Mouse (Mus musculus): ENCODE data around the gene Fbxl13.
A peak's percentile ranks its signal among the peaks of the same experiment; 100 is the strongest.
"Not testable (repeated sequence)": the region's sequence is repeated elsewhere in the genome, so short reads cannot be mapped to it uniquely, and the experiment has no call there.

Fbxl13 gene

DNA sequence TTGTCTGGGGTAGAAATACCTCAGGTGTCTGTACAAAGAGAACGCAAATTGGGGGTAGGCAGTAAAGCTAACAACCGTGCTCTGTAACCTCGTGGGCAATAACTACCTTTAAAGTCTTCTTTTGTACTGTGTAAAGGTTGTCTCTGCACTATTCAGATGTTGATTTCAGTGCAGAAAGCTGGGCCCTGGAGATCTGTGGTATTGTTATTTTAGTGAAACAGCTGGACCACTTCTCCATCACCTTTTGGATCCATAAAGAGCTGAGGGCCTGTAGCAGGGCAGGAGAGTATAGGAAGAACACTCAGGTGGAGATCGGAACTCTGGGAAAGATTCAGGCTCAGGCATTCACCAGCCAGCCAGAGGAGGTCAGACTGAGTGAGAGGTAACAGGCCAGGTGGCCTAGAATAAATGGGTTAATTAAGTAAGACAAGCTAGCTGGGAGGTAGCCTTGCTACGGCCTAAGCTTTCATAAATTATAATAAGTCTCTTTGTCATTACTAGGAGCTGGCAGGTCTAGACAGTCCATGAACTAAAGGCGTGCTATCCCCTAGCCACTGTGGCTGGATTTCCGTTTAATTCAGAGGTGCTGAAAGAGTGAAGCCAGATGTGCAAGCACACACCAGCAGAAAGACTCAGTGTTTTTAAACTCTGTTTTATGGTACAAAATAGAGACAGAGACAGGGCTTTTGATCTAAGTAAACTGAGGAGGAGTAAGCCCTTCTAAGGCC is 6.6 kb upstream of the Fbxl13 start:
- no peak for DNase-seq

DNA sequence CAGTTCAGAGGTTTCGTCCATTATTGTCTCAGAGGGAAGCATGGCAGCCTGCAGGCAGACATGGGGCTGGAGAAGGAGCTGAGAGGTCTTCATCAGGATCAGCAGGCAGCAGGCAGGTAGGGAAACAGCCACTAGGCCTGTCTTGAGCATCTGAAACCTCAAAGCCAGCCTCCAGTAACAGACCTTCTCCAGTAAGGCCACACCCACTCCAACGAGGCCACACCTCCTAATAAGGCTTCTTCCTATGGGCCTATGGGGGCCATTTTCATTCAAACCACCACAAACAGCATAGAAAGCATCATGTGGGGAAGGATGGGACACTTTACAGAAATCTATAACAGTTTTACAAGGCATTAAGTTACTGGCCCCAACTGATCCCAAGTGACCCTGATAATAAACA is 5.3 kb upstream of the Fbxl13 start:
- DNase-seq = no peak

DNA sequence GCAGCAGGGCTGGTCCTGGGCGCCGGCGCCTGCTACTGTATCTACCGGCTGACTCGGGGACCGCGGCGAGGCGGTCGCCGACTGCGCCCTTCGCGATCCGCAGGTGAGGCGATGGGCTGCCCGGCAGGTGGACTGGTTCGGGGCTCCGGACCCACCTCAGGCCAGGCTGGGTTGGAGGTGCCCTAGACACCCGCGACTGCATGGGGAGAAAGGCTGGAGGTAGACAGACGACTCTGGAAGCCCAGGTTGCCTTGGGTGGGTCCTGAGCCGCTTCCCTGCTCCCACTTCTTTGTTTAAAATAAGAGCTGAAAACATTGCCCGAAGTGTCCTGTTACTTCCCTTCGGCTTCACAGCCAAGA is 678 bp upstream of the Fbxl13 start:
- no peak for DNase-seq

DNA sequence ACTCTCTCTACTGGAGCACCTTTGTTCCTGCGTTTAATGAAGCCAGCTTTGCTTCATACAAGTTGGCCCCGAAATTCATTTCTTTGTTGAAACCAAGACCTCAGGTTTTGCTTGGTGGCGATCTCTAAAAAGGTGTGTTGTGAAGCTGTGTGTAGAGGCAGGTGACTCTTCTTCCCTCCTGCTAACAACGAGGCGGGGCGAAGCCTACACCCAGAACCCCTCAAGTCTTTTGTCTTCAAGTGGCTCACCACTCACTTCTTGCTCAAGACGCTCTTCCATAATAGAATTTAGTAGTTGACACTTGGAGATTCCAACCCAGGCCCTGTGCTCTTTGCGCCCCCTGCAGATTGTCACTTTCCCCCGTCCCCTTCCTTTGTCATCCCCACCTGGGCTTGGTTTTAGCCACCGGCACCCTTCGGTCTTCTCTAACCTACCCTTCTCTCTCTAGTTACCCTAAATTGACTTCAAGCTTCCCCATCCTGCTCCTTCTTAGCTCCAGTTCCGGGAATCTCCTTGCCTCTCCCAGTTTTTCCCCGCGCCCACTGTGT is 469 bp downstream of the Fbxl13 start:
- DNase-seq = no peak

DNA sequence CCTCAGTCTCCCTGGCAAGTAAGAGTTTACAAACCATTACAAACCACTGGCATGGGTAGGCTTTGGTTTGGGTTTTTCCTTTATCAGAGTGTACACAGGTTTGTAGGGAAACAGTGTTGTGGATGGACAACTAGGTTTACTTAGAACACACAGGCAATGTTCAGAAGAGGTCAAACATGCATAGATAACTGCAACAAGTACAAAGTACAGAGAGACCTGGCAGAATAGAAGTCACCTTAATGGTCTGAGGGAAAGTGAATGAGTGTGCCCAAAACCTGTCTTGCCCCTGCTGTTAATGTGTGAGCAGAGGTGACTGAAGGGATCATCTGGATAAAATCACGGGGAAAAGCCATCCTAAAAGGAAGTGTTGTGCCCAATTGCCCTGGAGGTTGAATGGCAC is 1.8 kb downstream of the Fbxl13 start:
- DNase-seq = no peak

DNA sequence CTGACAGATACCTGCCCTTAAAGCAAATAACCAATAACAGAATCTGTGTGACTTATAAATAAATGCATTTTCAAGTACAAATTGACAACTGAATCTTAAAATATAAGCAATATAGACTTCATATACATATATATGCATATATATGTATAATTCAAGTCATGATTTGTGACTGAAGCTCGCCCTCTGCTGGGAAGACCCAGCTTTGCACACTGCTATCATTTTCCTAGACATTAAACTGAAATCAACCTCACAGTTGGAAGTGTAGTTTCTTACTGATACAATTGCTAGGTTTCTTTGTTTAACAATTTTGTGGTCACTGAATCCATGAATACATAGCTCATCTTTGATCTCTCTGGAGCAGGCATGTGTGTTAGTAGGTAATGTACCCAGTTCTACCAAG is 4.5 kb downstream of the Fbxl13 start:
- DNase-seq = peak; percentile 49

DNA sequence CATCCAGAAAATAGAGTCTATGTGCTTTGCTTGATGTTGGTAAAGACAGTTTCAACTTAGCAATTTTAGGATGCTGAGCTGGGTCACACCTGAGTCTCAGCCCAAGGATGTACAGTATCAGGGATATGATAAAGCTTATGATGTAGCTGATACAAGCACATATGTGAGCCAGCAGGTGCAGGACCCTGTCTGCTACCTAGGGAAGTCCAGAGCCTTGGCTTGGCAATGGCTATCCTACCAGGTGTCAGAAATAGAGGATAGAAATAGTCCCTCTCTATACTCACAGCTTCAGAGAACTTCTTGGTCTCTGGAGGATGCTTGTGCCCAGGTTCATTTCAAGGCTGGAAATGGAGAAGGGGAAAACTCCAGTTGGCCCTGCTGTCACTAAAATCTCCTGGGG is 19.5 kb downstream of the Fbxl13 start:
- DNase-seq = no peak

DNA sequence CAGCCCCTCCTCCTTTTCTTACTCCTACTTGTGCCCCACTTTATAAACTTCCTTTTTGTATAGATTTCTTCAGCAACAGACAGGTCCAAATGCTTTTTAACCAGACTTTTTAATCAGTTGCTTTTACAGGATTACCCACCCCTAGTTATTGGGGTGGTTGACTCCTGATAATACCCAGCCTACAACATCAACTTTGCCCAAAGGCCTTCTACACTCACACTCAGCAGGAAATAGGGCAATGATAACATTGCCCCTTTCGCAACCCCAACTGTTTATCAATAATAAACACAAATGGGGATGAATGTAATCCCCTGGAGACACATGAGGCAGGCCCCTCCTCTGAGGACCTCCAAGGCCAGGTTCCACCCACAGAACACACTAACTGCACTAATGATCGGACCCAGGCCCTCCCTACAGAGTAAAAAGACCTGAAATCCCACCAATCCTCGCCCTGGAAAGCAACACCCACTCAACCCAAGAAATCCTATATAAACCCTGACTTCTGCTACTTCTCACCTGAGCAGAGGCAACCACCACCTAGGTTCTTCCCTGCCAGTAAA is 28.9 kb downstream of the Fbxl13 start:
- DNase-seq = no peak

DNA sequence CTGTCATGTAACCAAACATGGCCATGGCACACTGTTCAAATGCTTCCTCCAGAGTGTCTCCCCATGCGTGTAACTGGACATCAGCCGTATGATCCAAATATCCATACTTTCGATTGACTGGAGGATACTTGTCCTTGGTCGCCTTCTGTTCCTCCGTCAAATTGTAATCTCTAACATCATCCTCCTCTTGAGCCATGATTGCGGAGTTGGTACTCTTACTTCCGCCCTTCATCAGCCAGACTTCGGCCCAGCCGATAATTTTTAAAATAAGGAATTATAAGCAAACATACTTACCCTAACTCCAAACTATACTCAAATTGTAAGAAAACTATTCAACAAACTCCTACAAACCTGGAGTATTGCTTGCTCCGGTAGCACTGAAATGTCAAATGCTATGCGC is 31.1 kb downstream of the Fbxl13 start:
- not testable (repeated sequence) for DNase-seq

DNA sequence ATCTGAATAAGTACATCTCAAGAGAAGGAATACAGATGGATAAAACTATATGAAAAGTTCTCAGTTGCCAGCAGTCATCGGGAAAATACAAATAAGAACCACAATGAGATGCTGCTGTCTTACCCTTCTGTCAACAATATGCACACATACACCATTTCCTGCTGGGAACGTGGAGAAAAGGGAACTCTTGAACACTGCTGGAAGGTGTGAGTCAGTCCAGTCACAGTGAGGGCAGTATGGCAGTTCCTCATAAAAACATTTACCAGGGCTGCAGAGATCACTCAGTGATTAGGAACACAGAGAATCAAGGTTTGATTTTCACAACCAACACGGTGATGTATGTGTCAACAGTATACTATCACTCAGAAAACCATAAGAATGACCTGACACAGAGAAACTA is 34.4 kb downstream of the Fbxl13 start:
- DNase-seq = no peak

DNA sequence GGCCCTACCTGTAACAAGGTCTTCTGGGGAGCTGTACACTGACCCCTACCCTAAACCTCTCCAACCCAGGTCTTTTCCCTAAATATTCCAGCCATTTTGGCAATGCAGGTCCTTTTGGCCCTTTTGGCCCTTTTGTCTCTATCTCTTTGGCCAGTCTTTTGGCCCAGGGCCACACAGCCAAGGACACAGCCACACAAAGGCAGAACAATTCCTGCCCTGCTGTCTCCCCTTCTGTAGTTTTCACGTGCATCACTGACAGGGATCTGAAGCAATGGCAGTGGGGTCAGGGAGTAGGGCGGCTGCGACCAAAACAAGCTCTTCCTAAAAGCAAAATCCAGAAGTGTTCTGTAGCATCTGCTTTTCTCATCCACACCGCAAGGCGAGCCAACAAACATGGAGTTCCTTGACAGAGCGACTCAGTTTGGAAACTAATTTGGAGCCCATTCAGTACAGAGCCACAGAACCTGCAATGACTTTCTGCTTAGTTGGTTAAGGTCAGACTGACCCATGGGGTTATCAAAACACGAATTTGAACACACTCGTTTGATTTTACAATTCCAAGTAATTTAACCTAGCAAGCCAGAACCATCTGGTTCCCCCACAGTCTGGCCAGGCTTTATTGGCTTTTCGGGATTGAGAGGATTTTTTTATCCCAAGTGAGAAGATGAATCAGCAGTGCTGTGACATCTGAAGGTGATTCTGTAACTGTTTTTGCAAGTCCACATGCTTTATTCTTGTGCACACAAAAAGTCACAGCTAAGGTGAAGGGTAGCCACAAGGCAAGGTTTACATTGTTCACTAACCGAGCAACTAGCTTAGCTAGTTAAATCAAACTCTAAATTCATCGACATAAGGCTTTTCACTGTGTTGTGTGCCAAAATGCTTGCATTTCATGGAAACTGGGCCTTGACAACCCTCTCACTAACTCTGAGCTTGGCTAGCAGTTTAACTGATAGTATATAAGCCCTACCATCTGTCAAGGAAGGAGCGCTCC is 36.8 kb downstream of the Fbxl13 start:
- peak; percentile 37 for DNase-seq

DNA sequence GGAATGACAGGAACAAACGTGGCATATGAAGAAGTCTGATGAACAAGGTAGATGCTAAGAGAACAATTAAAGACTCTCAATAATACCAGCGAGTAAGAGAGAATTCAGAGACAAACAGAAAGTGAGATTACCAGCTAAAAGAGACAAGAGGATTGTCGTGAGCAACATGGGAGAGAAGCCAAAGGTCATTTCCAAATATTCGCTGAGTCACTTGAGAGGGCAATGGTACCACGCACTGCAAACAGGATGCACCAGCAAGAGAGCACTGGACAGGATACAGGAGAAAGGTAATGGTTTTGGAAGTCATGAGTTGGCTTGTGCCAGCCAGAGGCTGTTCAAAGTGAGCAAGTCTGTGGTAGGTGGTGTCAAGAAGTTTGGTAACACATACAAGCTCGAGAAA is 39.5 kb downstream of the Fbxl13 start:
- DNase-seq = no peak

DNA sequence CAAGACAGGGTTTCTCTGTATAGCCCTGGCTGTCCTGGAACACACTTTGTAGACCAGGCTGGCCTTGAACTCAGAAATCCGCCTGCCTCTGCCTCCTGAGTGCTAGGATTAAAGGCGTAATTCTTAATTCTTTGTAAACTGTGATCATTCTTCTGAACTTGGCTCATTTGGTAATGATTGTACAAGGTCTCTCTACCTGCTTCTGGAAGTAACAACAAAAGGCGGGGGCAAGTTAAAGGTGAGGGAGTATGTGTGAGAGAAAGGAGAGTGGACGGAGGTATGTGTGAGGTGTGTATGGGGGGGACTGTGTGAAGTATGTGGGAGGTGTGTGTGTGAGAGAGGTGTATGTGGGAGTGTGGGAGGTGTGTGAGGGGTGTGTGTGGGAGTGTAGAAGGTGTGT is 45.5 kb downstream of the Fbxl13 start:
- DNase-seq = no peak

DNA sequence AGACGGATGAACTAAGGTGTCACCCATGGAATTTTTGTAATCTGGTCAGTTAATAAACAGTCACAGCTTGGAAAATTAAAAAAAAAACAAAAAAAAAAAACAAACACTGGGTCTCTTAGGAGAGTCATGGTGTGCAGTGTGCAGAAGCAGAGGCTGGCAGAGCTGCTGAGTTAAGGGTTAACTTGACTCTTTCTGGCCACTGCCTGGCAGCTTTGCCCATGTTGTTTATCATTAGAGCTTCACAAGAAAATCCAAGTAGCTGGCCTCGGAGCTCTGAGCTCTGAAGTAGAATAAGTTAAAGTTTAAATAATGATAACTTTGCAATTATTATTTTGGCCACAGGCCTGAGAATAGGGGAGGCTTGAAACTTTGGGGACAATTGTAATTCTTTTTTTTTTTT is 45.9 kb downstream of the Fbxl13 start:
- not testable (repeated sequence) for DNase-seq

DNA sequence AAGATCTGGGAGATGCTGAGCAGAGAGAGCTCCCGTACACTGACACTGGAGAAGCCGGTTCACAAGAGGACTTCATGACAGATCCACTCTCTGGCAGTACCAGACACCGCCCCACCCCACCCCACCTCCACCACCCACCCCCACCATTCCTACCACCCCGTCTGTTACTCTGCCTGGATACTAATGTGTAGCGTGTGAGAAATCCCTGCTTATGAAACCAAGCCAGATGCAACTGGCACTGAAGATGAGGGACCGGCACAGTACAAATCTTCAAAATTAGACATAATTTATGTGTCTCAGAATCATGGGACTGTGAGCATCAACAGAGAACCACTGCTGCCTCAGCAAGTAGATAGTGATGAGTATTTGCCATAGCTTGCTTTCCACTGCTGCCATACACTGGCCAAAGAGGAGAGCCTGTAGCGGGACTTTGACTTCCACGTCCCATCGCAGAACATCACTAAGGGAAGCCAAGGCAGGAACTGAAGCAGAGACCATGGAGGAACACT is 52.2 kb downstream of the Fbxl13 start:
- DNase-seq = no peak

DNA sequence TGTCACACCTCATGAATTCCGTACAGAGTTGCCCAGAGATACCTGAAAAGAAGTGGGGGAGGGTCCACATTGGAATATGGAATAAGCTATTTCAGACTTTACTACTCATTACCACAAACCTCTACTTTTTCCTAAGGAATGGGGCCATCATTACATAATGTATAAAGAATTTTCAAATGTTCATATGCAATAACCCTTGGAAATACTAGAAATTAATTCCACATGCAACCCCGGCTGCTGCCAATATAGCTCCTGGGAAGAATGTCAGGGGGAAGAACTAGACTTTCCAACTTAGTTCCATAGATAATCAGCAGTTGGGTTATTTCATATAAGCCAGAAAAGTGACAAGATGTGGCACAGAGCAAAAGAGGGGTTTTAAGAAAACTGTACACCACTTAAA is 53.3 kb downstream of the Fbxl13 start:
- DNase-seq = no peak

DNA sequence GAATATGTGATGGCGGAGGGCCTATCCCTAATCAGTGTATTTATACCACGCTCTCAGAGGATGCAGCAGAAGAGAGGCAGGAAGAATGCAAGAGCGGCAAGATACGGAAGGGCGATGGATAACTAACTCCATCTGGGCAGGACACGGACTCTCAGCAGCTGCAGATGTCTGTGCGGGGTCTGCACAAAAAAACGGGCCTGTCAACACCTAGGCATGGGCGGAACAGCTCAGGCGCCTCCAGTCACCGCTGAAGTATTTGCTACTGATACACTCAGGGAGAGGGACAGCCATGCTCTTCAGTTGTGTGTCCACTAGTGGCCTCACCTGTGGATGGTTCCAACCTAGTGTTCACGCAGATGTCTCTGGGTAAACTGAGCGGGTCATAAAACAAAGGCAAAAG is 57.2 kb downstream of the Fbxl13 start:
- no peak for DNase-seq

DNA sequence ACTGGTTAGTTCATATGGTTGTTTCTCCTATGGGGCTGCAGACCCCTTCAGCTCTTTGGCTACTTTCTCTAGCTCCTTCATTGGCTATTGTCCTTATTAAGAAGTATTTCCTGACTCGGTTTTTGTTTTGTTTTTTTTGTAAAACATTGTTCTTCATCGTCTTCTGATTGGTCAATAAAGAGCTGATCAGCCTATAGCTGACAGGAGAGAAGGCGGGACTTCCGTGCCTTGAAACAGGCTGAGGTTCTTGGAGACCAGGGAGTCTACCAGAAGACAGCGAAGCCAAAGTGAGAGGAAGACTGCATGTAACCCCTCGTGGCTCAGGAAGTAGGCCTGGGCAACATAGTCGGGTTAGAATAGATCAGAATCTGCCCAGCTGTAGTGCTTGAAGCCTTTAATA is 57.8 kb downstream of the Fbxl13 start:
- DNase-seq = no peak

DNA sequence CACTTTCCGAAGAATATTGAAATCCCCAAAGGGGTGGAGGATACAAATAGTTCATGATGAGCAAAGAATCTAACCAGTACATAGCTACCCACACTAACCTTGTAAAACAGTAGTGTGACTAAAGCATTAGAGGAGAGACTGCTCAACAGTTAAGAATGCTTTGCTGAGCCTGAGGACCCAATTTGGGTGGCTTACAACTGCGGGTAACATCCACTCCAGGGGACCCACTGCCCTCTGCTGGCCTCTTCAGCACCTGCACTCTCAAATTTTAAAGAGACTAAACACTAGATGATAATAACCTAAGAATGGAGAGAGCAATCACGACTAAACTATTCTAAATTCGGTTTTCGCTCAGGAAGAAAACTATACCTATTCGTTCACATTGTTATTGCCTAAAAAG is 58.7 kb downstream of the Fbxl13 start:
- no peak for DNase-seq

DNA sequence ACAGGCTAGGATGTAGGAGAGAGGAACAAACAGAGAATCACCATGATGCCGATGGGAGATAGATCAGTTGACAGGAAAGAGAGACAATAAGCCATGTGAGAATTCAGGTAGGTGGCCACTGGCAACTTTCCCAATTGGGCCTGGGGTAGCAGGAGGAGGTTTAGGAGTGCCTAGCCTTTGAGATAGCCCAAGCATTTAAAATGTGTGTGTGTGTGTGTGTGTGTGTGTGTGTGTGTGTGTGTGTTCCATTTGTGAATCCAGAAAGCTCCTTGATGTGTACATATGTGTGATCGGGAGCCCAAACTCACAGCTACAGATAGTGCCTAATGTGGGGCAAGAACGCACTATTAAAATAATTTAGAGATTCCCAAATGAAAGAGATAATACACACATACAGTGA is 67.3 kb downstream of the Fbxl13 start:
- no peak for DNase-seq

DNA sequence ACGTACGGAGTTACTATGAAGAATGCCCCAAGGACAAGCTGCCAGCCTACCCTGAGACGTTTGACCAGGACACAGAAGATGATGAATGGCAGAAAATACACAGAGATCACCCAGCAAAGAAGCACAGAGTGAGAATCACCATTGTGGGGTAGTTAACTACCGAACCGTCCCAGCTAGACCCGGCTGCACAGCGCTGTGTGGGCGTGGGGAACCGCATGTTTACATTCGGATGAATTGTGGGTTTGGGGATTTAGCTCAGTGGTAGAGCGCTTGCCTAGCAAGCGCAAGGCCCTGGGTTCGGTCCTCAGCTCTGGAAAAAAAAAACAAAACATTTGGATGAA is 70.3 kb downstream of the Fbxl13 start:
- DNase-seq = no peak

DNA sequence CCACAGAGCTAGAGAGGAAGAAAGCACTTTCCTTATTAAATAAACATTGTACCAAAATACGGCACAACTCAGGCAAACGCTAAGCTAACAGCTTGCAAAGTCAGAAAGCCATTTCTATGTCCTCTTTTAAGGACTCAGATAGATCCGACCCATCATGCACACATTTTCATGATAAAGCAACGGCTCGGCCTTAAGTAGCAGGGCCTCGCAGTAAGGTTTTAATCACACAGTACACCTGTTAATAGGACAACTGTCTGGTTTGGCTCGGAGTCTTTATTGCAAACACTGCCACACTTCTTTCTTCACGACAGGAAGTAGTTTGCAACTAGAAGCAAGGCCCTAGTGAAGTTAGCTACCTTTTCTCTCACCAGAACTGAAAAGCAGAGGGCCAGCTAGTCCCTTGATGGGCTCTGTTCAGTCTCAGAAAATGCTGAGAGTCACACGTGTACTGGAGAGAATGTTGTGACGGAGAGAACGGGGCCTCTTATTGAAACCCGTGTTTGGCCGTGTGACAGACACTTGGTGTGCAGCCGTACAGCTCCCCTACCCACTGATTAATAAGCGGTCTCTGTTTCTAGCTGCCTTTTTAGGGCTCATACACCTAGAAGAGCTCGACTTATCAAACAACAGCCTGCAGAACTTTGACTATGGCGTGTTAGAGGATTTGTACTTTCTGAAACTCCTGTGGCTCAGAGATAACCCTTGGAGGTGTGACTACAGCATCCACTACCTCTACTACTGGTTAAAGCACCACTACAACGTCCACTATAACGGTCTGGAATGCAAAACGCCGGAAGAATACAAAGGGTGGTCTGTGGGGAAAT is 70.8 kb downstream of the Fbxl13 start:
- no peak for DNase-seq
